Mouse (Mus musculus) C2C12 (cell line): ENCODE data around the gene Tom1l1. TPM values are rescaled to one million over a fixed set of nuclear protein-coding genes. Genes with fewer than 3 reads are reported as not detected.

Source experiments
- H3K27me3 ChIP-seq: one replicate; pipeline ENCODE4 v1.6.1; 2011; ENCODE audit not compliant: control insufficient read depth, insufficient read depth, insufficient read length
- H3K36me3 ChIP-seq: one replicate; pipeline ENCODE4 v1.6.1; 2011; ENCODE audit not compliant: control insufficient read depth, insufficient read depth
- H3K4me3 ChIP-seq: one replicate; pipeline ENCODE4 v1.5.1; 2011; ENCODE audit warnings: mild to moderate bottlenecking, control low read depth; ENCODE audit not compliant: poor library complexity, insufficient read depth, severe bottlenecking
- H3K79me2 ChIP-seq: one replicate; pipeline ENCODE4 v1.6.1; 2011; ENCODE audit not compliant: control insufficient read depth, insufficient read depth
- H3K79me3 ChIP-seq: one replicate; pipeline ENCODE4 v1.6.1; 2011; ENCODE audit warnings: low read depth, control low read depth
- H3ac ChIP-seq: one replicate; pipeline ENCODE3; 2011; ENCODE audit warnings: low read depth; ENCODE audit not compliant: control insufficient read depth, insufficient read length
- CEBPB ChIP-seq: IDR thresholded peaks from one replicate; pipeline ENCODE4 v1.6.1; 2011; ENCODE audit warnings: low read depth, mild to moderate bottlenecking, control low read depth, moderate library complexity
- CTCF ChIP-seq: IDR thresholded peaks from one replicate; pipeline ENCODE4 v1.5.1; 2011; ENCODE audit not compliant: control insufficient read depth, insufficient read depth, insufficient read length
- FOSL1 ChIP-seq: IDR thresholded peaks from one replicate; pipeline ENCODE4 v1.8.0; 2011; ENCODE audit warnings: mild to moderate bottlenecking, low read length; ENCODE audit not compliant: poor library complexity, insufficient read depth, severe bottlenecking
- MAX ChIP-seq: IDR thresholded peaks from one replicate; pipeline ENCODE4 v1.6.1; 2011; ENCODE audit warnings: mild to moderate bottlenecking, control low read depth
- MYOD1 ChIP-seq: IDR thresholded peaks from one replicate; pipeline ENCODE4 v1.6.1; 2011; ENCODE audit warnings: low read depth; ENCODE audit not compliant: control insufficient read depth, insufficient read length
- MYOG ChIP-seq: IDR thresholded peaks from one replicate; pipeline ENCODE4 v1.6.1; 2011; ENCODE audit not compliant: control insufficient read depth, insufficient read length; ENCODE audit errors: extremely low read depth
- USF1 ChIP-seq: IDR thresholded peaks from one replicate; pipeline ENCODE4 v1.6.1; 2011; ENCODE audit warnings: low read depth, mild to moderate bottlenecking, control low read depth, moderate library complexity
- polyA plus RNA-seq: library from polyadenylated mRNA; unstranded; fragments of >200 nt; fragmentation: generic; extraction: Trizol; gene quantifications from one replicate; pipeline ENCODE4 v1.2.1, GENCODE M21; 2012; ENCODE audit warnings: missing spikeins

The Tom1l1 gene
- polyA plus RNA-seq, 1 experiment: 1.0 TPM

- no peaks in the 10 kb centered on the region for H3K27me3 ChIP-seq
- no peaks in the 10 kb centered on the region for H3K79me3 ChIP-seq
- no peak overlapping the region for H3ac ChIP-seq
- no peak overlapping the region for H3K4me3 ChIP-seq
- TF ChIP-seq USF1: no peak
- TF ChIP-seq FOSL1: no peak
- TF ChIP-seq MAX: no peak
- no peak for TF ChIP-seq CTCF
- no peak for TF ChIP-seq CEBPB
- no peak for TF ChIP-seq MYOG
- no peak for TF ChIP-seq MYOD1
- H3K36me3 ChIP-seq: no peaks in the 10 kb centered on the region
- no peaks in the 10 kb centered on the region for H3K79me2 ChIP-seq
Measured at GRCm38 (mm10) chr11:90666144-90666757, 21.9 kb downstream of the Tom1l1 start.

GRCm38 (mm10) chr11:90665161-90665560 lies 23.0 kb downstream of the Tom1l1 start:
- Histone ChIP-seq H3K79me3 (no peaks in the 10 kb centered on the region), H3K4me3 (no peak overlapping the region), H3ac (no peak overlapping the region), H3K27me3 (no peaks in the 10 kb centered on the region), H3K79me2 (no peaks in the 10 kb centered on the region), H3K36me3 (no peaks in the 10 kb centered on the region)
- TF ChIP-seq MAX (no peak), USF1 (no peak), CEBPB (no peak), MYOG (no peak), MYOD1 (no peak), FOSL1 (no peak), CTCF (no peak)

- Histone ChIP-seq H3K79me2 (no peaks in the 10 kb centered on the region), H3K27me3 (no peaks in the 10 kb centered on the region), H3K36me3 (no peaks in the 10 kb centered on the region), H3K79me3 (no peaks in the 10 kb centered on the region), H3K4me3 (no peak overlapping the region), H3ac (no peak overlapping the region)
- TF ChIP-seq MAX (no peak), MYOG (no peak), CTCF (no peak), CEBPB (no peak), USF1 (no peak), FOSL1 (no peak), MYOD1 (no peak)
Measured at GRCm38 (mm10) chr11:90664345-90664986, 23.7 kb downstream of the Tom1l1 start.

- Histone ChIP-seq H3K36me3 (no peaks in the 10 kb centered on the region), H3K4me3 (no peak overlapping the region), H3ac (no peak overlapping the region), H3K27me3 (no peaks in the 10 kb centered on the region), H3K79me2 (no peaks in the 10 kb centered on the region), H3K79me3 (no peaks in the 10 kb centered on the region)
- no peak for TF ChIP-seq FOSL1
- no peak for TF ChIP-seq USF1
- TF ChIP-seq CEBPB: no peak
- no peak for TF ChIP-seq MYOG
- no peak for TF ChIP-seq MAX
- no peak for TF ChIP-seq MYOD1
- TF ChIP-seq CTCF: no peak
Measured at GRCm38 (mm10) chr11:90663618-90664297, 24.4 kb downstream of the Tom1l1 start.

GRCm38 (mm10) chr11:90663052-90663451 lies 25.1 kb downstream of the Tom1l1 start:
- Histone ChIP-seq H3ac (no peak overlapping the region), H3K4me3 (no peak overlapping the region), H3K36me3 (no peaks in the 10 kb centered on the region), H3K79me3 (no peaks in the 10 kb centered on the region), H3K27me3 (no peaks in the 10 kb centered on the region), H3K79me2 (no peaks in the 10 kb centered on the region)
- no peak for TF ChIP-seq CTCF
- no peak for TF ChIP-seq CEBPB
- no peak for TF ChIP-seq MAX
- no peak for TF ChIP-seq USF1
- TF ChIP-seq MYOG: no peak
- TF ChIP-seq FOSL1: no peak
- TF ChIP-seq MYOD1: no peak
